Mouse (Mus musculus) megakaryocyte, embryonic 14.5 days (primary cell): ENCODE measurements around the gene Rbms2. TPM values are rescaled to one million over a fixed set of nuclear protein-coding genes. Genes with fewer than 3 reads are reported as not detected.

Experiments
- H3K27me3 ChIP-seq: replicated peaks from 2 replicates; pipeline ENCODE3; 2012; ENCODE audit warnings: inconsistent platforms
- H3K36me3 ChIP-seq: replicated peaks from 2 replicates; pipeline ENCODE3; 2012; ENCODE audit warnings: low read length, inconsistent platforms, mixed read lengths
- H3K4me1 ChIP-seq: 2 replicates; pipeline ENCODE4 v1.6.1; 2012; ENCODE audit warnings: inconsistent platforms
- H3K4me3 ChIP-seq: replicated peaks from 2 replicates; pipeline ENCODE3; 2012; ENCODE audit warnings: moderate library complexity, mild to moderate bottlenecking, inconsistent platforms
- H3K9me3 ChIP-seq: 2 replicates; pipeline ENCODE4 v1.6.1; 2012; ENCODE audit warnings: inconsistent platforms
- FLI1 ChIP-seq: IDR thresholded peaks from 2 replicates; pipeline ENCODE4 v1.6.1; 2012; ENCODE audit warnings: low read length, inconsistent platforms, mixed read lengths
- GATA1 ChIP-seq: IDR thresholded peaks from 3 replicates; pipeline ENCODE4 v1.6.1; 2012; ENCODE audit warnings: mixed read lengths, low read length, inconsistent platforms, borderline replicate concordance
- polyA plus RNA-seq: library from polyadenylated mRNA; stranded (reverse); fragments of >175 nt; gene quantifications from 2 replicates; pipeline ENCODE4 v1.2.3, GENCODE M21; 2012; ENCODE audit warnings: low replicate concordance; ENCODE audit not compliant: insufficient read depth

The Rbms2 gene
- polyA plus RNA-seq, 1 experiment, result 7.6 TPM

DNA sequence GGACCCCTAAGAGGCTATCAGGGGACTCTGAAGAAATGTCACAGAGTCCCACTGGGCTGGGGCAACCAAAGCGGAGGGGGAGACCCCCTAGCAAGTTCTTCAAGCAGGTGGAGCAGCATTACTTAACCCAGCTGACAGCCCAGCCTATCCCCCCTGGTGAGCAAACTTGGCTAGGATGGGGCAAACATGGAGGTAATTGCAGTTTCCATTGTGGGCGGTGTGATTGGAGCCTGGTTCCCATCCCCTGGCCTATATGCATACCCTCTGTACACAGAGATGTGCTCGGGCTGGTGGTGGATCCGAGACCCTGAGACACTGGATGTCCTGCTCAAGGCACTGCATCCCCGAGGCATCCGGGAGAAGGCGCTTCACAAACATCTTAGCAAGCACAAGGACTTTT is 56.3 kb downstream of the Rbms2 start:
- peaks cover 99% of the 10 kb centered on the region for H3K36me3 ChIP-seq
- no peaks in the 10 kb centered on the region for H3K27me3 ChIP-seq
- TF ChIP-seq FLI1, result no peak
- TF ChIP-seq GATA1, result no peak
- H3K4me3 ChIP-seq, result no peak overlapping the region
- H3K4me1 ChIP-seq, result peaks cover 3% of the 10 kb centered on the region; the same call in 1 of the 2 replicates
- no peaks in the 10 kb centered on the region for H3K9me3 ChIP-seq

GRCm38 (mm10) chr10:128111227-128111626 is 68.9 kb downstream of the Rbms2 start:
- no peak overlapping the region for H3K4me3 ChIP-seq
- no peaks in the 10 kb centered on the region for H3K9me3 ChIP-seq
- peaks cover 97% of the 10 kb centered on the region for H3K36me3 ChIP-seq
- no peak for TF ChIP-seq FLI1
- no peak for TF ChIP-seq GATA1
- H3K27me3 ChIP-seq, result no peaks in the 10 kb centered on the region
- peaks cover 20% of the 10 kb centered on the region for H3K4me1 ChIP-seq

- Histone ChIP-seq H3K36me3 (peaks cover 93% of the 10 kb centered on the region), H3K9me3 (no peaks in the 10 kb centered on the region), H3K4me1 (peaks cover 20% of the 10 kb centered on the region), H3K27me3 (no peaks in the 10 kb centered on the region), H3K4me3 (no peak overlapping the region)
- no peak for TF ChIP-seq FLI1
- TF ChIP-seq GATA1, result no peak
Measured at GRCm38 (mm10) chr10:128110103-128110761, 69.9 kb downstream of the Rbms2 start.

DNA sequence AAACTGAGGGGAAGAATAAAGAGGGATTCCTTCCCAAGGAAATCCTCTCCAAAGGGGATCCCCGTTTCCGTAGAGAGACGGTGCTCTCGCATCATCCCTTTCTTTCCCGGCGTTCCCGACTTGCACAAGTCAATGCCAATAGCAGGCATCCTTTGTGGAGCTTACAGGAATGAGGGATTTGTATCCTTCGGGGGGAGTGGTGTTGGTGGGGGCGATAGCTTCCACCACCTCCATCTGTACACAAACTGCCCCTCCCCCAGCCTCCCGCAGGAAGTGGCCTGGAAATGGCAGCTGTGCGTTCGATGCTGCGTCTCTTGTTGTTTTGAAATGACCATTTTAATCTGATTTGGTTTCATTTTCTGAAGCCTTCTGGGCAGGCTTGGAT is 82.5 kb downstream of the Rbms2 start:
- H3K9me3 ChIP-seq, result no peaks in the 10 kb centered on the region
- H3K4me3 ChIP-seq, result peak overlapping the region; percentile 95
- peaks cover 53% of the 10 kb centered on the region for H3K4me1 ChIP-seq
- H3K36me3 ChIP-seq, result peaks cover 23% of the 10 kb centered on the region
- H3K27me3 ChIP-seq, result no peaks in the 10 kb centered on the region
- TF ChIP-seq GATA1 (0 out of 3 replicates have a peak, but pooled peaks have one; percentile 29), FLI1 (no peak)

DNA sequence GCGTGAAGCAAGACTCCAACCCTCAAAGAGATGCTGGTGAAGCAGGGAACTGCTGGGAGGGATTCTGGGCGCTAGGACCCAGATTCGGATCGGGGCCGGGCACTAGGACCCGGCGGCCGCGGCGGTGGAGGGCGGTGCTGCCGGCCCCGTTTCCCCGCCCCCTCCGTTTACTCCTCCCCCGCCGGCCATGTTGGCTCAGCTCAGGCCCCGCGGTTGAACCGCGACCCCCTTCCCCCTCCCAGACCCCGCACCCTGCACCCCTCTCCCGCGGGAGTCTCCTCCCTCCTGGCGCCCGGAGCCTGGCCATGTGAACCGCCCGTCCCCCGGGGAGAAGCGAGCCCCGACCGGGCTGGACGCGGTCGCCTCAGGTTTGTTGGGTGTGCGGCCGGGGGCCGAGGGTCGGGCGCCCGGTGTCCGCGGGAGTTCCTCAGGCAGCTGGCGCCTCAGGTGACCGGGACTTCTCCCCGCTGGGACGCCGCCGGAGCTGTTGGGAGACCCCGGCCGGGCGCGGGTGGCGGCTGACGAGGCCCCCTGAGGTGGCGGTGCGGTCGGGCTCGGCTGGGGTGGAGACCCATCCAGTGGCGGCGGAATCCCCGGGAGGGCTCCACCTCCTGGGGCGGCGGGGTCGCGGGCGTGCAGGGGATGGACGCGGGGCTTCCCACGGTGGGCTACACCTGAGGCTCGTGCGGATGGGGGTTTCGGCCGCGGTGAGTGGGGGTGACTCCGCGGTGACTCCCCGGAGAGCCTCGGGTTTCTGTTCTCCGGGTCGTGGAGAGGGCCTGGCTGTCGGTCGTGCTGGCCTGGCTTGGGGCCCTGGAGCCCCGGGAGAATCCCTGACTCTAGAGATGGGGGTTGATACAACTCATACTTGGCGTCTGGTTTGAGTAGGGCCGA is 83.2 kb downstream of the Rbms2 start:
- H3K4me3 ChIP-seq, result peak overlapping the region; percentile 95
- H3K4me1 ChIP-seq, result peaks cover 57% of the 10 kb centered on the region
- no peaks in the 10 kb centered on the region for H3K27me3 ChIP-seq
- peaks cover 20% of the 10 kb centered on the region for H3K36me3 ChIP-seq
- TF ChIP-seq FLI1 (no peak), GATA1 (no peak)
- no peaks in the 10 kb centered on the region for H3K9me3 ChIP-seq

GRCm38 (mm10) chr10:128096313-128096692 is 83.8 kb downstream of the Rbms2 start:
- peak overlapping the region; percentile 95 for H3K4me3 ChIP-seq
- TF ChIP-seq GATA1 (no peak), FLI1 (no peak)
- no peaks in the 10 kb centered on the region for H3K9me3 ChIP-seq
- H3K36me3 ChIP-seq, result peaks cover 16% of the 10 kb centered on the region
- H3K27me3 ChIP-seq, result no peaks in the 10 kb centered on the region
- H3K4me1 ChIP-seq, result peaks cover 59% of the 10 kb centered on the region

GRCm38 (mm10) chr10:128095003-128095636 is 85.0 kb downstream of the Rbms2 start:
- no peaks in the 10 kb centered on the region for H3K27me3 ChIP-seq
- H3K36me3 ChIP-seq, result peaks cover 14% of the 10 kb centered on the region
- H3K4me3 ChIP-seq, result peak overlapping the region; percentile 96
- no peaks in the 10 kb centered on the region for H3K9me3 ChIP-seq
- TF ChIP-seq FLI1, result no peak
- no peak for TF ChIP-seq GATA1
- peaks cover 65% of the 10 kb centered on the region for H3K4me1 ChIP-seq

- Histone ChIP-seq H3K4me1 (peaks cover 72% of the 10 kb centered on the region), H3K27me3 (no peaks in the 10 kb centered on the region), H3K36me3 (peaks cover 17% of the 10 kb centered on the region), H3K9me3 (no peaks in the 10 kb centered on the region), H3K4me3 (peak overlapping the region; percentile 96)
- TF ChIP-seq GATA1 (no peak), FLI1 (no peak)
Measured at GRCm38 (mm10) chr10:128094340-128094968, 85.6 kb downstream of the Rbms2 start.

DNA sequence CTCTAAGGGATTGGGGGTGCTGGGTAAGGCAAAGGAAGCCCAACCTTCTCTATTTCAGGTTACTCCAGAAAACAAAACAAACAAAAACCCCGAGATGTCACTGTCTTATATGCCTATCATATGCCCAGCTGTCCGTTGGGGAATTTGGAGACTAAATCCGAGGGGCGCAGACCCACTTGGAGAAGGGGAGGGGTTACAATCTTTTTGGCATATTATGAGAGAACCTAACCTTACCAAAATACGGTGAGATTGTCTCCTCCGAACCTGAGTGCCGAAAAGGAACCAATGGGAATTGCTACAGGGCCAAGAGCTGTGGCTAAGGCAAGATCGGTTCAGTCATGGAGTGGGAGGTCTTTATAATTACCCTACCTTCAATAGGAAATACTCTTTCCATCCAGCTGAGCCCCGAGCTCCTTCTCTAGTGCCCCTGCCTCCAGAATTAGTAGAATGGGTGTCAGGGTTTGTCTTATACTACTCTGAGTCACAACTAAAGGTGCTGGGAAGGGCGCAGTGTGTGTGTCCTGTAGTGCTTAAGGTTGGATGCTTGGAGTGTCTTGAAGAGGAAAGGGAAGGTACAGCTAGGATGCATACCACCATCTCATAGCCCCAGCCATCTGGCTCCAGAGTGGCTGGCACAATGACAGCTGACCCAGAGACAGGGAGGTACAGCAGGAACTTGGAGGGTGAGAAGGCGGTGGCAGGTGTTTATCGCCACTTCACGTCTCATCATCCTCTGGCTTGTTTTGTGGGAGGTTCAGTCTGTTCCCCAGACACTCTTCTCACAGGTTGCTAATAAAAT is 86.4 kb downstream of the Rbms2 start:
- Histone ChIP-seq H3K4me1 (peaks cover 75% of the 10 kb centered on the region), H3K27me3 (no peaks in the 10 kb centered on the region), H3K36me3 (peaks cover 22% of the 10 kb centered on the region), H3K4me3 (peak overlapping the region; percentile 96), H3K9me3 (no peaks in the 10 kb centered on the region)
- no peak for TF ChIP-seq GATA1
- TF ChIP-seq FLI1, result no peak
